Mouse (Mus musculus): ENCODE data around the gene Gm572.

DNA sequence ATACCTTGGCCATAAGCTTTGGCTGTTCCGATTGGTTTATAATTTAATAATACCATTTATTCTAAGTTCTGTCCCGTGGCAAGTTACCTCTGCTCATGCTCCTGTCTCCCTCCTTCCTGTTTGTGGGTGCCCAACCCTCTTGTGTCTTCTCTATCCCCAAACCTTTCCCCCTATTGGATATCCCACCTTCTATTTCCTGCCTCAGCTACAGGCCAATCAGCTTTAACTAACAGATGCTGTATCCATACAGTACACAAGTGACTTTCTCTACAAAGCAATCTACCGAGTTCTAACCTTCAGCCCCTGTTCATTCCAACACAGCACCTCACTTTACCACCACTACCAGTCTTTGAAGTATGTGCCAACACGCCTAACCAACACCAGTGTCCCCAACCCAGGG is 19.5 kb upstream of the Gm572 start:
- no peak for TF ChIP-seq EP300 (IDR thresholded peaks at IDR 0.05; ENCODE audit: low read depth)
- no peak for TF ChIP-seq CTCF (IDR thresholded peaks at IDR 0.05; ENCODE audit: low read depth)

Data from heart, postnatal 0 days (tissue).